Mouse (Mus musculus): ENCODE data around the gene Pon2.
"Not testable (repeated sequence)": the region's sequence is repeated elsewhere in the genome, so short reads cannot be mapped to it uniquely, and the experiment has no call there.

The Pon2 gene

DNA sequence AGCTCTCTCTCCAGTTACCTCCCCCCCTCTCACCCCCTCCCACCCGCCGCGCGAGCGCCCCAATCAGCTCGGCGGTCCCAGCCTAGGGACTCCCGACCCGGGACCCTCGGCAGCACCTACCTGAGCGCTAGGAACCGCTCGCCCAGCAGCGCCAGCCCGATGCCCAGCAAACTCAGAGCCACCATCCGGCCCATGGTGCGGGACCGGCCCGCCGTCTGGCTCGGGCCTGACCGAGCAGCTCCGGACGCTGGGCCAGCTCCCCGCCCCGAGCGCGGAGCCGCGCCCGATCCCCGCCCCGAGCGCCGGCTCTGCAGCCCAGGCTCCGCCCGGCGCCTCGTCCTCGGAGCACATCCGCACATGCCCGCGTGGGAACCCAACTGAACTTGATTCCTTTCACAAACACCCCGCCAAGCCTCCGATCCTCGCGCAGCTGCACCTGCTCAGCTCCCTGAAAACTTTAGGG, at the start of gene Pon2:
Gene Pon2 (minus strand): TSS at position 364 of the 463 bp plus-strand sequence.
- peak; percentile 75 for DNase-seq (ENCODE audit: low read depth, low spot score)

DNA sequence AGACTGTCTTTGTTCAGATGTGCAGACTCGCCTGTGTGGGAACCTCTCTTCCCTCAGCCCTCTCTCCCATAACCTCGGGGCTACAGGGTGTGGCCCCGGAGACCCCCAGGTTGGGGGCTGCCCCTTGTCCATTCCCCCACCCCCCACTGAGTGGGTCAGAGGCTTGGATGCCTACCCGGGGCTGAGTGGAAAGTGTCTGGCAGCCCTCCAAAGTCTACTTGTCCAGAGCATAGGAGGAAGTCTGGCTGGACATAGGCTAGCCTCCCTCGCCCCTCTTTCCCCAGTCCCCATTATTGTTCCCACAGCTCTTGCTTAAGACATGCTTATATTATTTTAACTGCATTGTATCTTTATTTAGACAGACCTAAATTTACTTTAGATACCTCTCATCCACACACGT, 46.0 kb upstream of the Pon2 start:
- DNase-seq (ENCODE audit: low read depth, low spot score), result no peak

DNA sequence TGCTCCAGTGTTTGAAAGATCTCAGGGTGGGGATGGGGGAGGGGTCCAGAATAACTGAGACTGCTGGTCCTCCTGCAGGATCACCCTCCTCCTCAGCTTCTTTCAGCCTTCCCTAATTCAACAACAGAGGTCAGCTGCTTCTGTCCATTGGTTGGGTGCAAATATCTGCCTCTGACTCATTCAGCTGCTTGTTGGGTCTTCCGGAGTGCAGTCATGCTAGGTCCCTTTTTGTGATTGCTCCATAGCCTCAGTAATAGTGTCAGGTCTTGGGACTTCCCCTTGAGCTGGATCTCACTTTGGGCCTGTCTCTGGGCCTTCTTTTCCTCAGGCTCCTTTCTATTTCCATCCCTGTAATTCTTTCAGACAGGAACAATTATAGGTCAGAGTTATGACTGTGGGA, 41.0 kb upstream of the Pon2 start:
- not testable (repeated sequence) for DNase-seq (ENCODE audit: low read depth, low spot score)

DNA sequence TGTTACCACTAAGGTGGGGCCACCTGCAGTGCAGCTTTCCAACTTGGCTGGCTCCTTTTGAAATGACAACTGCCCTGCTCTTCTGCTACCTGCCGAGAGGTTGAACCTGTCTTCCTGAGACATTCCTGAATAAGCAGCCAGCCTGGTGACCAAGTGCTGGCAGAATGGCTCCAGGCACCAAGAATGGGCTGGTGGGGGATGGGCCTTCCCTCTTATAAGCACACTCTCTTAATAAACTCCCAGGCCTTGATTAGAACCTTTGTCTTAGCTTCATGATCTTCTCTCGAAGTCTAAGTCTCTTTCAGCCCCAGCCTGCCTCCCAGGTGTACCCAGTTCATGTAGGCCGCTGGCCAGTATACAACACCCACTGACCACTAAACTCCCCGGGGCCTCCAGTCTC, 40.5 kb upstream of the Pon2 start:
- not testable (repeated sequence) for DNase-seq (ENCODE audit: low read depth, low spot score)

DNA sequence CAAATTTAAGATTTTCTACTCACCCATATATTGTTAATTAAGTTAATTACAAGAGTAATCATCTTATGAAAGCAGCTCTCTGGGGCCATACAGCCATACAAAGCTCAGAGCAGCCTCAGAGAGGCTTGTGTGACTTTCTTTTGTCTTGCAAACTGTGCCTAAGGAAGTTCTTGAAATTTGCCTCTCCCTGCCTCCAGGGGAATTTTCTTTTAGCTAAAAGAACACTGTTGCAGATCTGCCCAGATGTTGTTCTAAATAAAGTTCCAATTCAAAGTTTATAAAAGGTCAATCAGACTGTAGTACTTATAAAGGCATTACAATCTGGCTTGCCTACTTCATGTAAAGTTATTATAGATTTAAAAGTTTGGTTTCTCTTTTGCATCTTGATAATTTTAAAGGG, 37.8 kb upstream of the Pon2 start:
- DNase-seq (ENCODE audit: low read depth, low spot score), result not testable (repeated sequence)

DNA sequence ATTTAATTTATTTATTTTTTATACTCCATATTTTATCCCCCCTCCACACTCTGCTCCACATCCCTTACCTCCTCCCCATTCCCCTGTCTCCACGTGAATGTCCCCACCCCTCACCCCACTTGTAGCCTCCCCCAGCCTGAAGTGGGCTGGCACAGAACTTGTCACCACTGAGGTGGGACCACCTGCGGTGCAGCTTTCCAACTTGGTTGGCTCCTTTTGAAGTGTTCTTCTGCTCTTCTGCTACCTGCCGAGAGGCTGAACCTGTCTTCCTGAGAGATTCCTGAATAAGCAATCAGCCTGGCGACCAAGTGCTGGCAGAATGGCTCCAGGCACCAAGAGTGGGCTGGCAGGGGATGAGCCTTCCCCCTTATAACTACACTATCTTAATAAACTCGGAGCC, 35.8 kb upstream of the Pon2 start:
- DNase-seq (ENCODE audit: low read depth, low spot score), result no peak

DNA sequence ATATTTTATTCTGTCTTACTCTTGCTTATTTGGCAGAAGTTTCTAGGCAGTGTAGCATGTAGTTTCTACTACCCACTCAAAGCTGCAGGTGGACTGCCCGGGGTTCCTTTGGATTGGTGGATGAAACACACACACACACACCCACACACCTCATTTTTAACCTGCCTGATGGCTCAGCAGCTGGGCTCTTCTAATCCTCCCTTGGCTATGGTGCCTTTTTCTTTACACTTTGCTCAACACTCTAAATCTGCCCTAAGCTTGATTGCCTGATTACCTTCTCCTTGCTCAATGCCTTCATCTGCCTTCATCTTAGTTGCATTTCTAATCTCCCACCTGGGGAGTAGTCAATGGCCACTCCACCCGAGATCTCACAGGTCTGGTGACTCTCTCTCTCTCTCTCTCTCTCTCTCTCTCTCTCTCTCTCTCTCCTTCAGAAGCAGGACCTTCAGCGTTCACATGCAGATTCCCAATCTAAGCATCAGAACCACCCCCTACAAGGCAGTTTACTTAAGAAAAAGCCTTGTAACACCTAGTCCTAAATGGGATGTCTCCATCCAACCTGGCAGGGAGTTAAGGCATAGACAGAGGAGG, 34.4 kb upstream of the Pon2 start:
- DNase-seq (ENCODE audit: low read depth, low spot score), result no peak

DNA sequence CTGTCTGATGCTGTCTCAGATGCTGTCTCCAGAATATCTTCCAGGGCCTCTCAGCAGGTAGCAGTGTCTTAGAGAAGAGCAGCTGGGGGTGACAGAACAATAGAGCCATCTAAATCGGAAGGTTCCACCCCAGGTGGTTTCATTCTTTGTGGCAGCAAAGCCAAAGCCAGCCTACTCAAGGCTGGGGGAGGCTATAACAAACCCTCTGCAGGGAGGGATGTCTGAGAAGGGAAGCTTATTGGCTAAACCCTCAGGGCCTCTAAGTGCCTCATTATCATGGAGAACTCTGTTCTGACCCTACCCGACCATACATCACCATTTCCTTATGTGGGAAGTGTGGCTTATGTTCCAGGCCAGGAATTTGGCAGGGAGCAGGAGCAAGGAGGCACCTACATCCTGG, 26.9 kb upstream of the Pon2 start:
- no peak for DNase-seq (ENCODE audit: low read depth, low spot score)

DNA sequence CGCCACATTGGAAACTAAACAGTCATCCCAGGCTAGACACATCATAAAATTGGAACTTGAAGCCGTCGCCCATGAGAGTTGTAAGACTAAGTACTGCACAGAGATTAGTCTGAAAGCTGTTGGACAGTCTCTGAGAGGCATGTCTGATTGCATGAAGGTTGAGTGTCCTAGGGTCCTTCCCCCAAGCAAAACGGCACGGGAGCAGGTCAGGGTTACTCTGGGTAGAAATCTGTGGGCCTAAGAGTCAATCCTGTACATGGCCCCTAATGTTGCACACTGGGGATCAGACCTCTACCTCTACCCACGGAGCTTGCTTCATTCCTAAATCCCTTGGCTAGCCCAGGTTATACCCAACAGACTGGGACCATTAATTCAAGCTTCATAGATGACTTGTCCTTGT, 25.8 kb upstream of the Pon2 start:
- DNase-seq (ENCODE audit: low read depth, low spot score), result not testable (repeated sequence)

DNA sequence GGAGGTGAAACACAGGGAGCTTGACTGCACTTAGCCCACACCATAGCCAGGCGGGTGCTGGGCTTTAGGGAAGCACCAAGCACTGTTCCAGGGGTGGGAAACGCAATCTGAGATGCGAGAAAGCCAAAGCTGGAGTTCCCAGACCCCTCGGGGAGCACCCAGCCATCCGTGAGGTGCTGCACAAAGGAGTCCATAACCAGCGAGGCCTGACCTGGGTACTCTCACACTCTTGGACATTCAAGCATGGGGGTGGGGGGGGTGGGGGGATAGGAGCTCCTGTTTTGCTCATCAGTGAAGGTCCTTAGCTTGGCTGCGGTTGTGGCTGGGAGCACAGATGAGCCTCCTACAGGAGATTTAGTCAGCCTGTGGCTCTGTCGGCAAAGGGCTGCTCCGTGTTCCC, 18.4 kb upstream of the Pon2 start:
- no peak for DNase-seq (ENCODE audit: low read depth, low spot score)

DNA sequence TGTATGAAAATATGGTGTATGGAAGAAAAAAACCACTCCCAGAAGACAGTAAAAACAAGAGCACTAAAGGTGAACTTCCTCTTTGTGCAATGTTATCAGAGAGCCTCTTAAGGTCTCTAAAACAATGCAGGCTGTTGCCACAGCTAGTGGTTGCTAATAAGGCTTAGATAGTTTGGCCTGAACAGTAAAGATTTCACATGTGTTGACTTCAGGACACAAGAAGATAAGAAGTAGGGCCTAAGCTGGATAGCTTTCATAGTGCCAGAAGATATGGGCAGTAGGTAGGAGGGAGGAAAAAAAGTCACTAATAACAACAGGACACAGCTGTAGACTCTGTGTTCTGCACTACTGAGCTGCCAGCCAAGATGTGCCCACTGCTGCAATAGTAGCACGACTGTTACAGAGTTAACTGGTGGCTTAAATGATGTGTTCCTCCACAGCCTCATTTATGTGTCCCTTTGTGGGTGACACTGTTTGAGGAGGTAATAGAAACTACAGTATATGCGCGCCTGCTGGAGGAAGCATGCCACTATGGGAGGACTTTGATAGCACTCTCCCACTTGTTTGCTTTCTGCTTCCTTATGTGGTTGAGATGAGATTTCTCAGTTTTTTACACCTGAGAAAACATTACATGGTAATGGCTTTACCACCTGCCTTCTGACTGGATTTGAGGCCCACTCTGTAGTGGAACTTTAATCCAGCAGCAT, 17.0 kb upstream of the Pon2 start:
- DNase-seq (ENCODE audit: low read depth, low spot score), result no peak

DNA sequence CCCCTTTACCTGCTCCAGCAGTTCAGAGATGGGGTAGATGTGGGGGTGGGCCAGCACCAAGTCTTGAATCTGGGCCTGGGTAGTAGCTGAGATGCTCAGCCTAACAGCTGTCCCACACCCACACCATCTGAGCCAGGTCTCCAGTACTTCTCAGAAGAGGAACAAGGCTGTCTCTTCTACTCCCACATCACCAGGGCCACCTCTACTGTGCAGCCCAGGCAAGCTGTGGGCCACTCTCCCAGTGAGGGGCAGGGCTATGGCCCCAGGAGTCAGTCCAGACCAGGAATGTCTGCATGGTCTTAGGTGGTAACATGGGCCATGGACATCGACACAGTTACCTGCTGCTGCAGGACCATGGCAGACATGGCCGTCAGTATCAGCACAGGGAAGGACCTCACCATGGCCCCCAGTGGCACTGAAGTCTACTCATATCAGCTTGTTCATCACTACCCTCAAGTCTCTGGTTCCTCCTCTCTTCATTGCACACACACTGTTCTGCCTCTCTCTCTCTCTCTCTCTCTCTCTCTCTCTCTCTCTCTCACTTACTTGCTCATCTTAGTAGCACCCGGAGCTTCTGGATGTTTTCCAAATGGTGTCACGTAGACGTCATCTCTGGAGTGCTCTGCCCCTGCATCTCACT, 15.8 kb upstream of the Pon2 start:
- DNase-seq (ENCODE audit: low read depth, low spot score), result no peak

DNA sequence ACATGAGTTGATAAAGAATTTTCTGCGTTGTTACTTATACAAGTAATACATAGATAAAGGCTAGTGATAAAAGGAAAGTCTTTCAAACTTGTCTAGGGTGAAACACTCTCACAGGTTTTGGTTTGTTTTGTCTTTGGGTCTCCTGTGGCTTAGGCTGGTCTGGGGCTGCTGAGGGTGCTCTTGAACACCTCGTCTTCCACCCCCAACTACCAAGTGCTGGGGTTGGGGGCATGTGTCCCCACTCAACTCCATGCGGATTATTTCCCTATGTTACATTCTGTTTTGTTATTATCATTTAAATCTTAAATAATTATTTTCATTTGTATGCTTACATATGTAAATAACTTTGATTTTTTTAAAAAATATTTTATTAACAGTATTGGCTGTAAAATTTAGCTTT, 12.2 kb upstream of the Pon2 start:
- DNase-seq (ENCODE audit: low read depth, low spot score), result no peak

DNA sequence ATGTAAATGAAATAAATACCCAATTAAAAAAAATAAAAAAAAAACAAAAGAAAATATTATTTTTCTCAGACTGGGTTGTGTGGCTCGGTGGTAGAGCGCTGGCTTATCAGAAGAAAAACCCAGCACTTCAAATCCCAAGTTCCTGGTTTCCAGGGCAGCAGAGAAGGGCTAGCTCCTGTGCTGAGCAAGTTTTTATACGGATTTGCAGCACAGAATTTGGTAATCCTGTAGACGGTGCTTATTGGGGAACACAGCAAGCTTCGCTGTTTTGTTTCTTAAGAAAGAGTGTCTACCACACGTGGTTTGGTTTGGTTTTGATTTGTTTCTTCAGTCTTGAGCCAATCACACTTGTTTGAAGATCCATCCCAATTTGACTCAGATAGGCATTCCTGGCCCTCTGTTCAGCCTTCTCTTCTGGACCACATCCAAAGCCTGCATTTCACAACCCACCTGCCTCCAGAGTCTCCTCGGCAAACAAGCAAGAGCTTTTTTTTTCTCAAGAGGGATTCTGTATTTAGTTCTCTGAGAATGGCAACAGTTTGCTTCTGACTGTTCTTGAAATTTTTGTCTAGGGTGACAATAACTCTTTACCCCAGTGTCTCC, 11.4 kb upstream of the Pon2 start:
- DNase-seq (ENCODE audit: low read depth, low spot score), result no peak

DNA sequence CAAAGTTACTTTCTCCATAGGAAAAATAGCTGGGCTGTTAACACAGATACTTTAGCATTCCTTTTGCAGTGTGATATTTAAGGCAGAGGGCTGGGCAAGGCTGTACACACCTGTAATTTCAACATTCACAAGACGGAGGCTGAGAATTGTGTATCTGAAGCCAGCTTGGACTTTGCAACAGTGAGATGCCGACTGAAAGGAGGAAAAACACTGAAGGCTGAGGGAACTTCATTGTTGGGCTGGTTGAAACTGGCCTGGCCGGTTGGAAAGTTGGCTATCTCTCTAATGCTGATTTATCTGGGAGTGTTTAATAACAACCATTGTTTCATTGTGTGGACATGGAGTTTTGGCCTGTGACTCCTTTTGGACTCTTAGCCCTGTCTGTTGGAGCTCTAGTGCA, 7.7 kb upstream of the Pon2 start:
- no peak for DNase-seq (ENCODE audit: low read depth, low spot score)

DNA sequence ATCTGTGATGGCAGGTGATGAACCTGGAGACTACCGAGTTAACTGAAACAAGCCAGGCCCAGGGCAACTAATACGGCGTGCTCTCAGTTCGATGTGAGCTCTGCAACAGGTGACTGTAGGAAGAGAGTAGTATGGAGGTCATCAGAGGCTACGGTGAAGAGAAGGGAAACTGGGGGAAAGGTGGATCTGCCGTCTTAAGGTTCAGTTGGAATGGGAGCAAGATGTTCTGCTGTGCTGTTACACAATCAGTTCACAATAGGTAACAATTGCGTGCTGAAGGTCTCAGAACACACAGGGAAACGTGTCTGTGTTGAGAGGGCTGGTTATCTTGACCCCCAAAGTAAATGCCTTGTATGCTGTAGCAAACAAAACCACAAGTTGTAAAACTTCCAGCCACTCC, 6.7 kb upstream of the Pon2 start:
- no peak for DNase-seq (ENCODE audit: low read depth, low spot score)

DNA sequence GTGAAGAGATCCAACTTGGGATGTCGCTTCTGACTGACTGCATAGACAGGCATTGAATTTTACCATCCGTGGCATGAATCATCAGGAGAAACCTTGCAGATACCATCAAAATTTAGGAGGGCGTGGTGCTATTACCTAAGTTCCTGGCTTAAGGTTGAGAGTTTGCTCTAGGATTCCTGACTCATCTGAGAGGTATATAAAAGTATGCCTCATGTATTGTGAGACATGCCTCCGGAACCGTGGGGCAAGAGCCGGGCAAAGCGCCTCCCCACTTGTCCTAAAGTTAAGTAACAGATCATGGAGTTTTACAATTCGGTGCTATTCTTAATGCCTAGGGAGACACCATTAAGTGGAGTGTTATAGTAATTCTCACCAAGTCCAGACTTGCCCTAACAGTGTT, 2.4 kb upstream of the Pon2 start:
- no peak for DNase-seq (ENCODE audit: low read depth, low spot score)

DNA sequence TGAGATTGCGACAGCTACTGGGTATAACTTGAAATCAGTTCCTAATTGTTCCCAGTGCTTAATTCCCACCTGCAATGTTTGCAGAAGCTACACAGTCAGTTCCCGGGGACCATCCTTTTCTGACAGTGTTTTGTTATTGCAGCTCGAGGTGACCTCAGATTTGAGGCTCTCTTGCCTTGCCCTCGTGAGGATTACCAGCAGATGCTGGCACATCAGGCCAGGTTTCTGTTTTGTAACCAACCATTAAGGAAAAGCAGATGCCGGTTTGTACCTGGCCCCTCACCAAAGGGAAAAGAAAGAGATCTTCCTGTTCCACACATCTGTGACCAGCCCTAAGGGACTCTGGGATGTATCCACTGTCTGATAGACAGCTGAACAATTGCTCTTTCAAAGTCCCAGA, 1.3 kb upstream of the Pon2 start:
- no peak for DNase-seq (ENCODE audit: low read depth, low spot score)

DNA sequence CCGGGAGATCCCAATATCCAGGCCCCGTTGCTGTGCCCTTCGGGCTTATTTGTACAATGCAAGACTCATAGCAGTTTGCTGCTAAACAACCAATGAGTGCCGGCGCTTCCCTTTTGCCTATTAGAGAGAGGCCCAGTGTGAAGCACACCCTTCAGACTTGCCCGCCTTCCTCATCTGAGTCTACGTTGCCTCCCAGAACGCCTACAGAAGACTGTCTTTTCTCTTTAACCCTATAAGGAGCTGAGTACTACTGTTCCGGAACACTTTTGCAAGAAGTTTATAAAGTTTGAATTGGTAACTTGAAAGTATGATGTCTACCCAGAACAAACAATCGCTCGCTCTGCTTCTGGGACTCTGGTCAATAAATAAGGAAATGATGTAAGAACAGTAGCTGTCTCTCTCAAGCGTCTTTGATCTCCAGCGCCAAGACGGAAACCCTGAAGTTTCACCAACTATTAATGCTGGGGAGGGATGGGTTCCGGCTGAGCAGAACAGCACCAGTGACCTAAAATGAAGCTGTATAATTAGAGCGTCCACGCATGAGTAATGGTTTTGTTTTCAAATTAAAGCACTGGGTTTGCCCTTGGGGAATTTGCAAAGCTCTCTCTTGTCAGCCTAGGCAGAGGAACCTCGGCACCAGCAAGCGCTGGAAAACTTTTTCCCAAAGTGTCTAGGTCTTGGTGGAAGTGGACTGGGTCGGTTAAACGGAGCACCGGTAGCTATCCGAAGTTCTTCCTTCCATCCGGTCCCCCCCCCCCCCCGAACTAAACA, 749 bp downstream of the Pon2 start:
- DNase-seq (ENCODE audit: low read depth, low spot score), result peak; percentile 81

DNA sequence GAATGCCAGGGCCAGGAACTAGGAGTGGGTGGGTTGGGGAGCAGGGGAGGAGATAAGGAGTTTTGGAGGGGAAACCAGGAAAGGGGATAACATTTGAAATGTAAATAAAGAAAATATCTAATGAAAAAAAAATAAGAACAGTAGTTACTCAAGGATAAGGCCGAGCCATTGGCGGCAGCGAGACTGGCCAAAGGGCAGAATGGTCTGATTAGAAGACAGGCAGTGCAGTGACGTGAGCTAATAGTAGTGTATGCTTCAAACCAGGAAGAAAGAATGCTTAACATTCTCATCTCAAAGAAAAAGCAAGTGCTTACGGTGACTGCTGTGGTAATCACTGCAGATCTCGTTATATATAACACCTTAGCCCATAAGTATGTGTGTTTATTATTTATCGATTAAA, 2.2 kb downstream of the Pon2 start:
- DNase-seq (ENCODE audit: low read depth, low spot score), result no peak

DNA sequence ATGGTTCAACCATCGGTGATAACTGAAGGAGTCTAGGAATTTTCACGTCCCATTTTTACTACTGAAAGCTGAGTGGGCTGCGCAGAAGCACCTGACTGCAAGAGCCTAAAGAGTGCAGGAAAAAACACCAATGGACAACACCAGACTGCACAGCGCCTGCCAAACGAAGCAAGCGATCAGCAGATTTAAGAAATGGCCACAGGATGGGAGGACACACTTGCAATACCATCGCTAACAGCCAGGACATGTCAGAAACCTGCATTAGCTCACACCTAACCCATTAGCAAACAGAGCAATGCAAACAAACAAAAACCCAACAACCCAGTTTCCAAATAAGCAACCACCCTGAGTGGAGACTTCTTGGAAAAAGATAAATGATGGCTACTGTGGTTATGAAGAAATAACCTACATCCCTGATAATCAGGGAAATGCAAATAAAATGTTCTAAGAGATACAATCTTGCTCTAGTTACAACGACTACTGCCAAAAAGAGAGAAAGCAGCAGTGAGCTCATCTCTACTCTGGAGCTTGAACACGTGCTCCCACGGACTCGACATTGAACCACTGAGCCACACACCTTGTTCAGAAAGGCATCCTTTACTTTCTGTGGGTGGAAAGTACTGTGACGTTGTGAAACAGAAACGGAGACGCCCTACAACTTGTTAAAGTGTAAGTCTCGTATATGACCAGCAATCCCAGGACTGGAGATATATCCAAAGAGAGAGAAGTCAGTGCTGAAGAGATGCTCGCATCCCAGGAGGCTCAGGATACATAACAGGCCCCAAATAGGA, 3.4 kb downstream of the Pon2 start:
- DNase-seq (ENCODE audit: low read depth, low spot score), result no peak
